Mouse (Mus musculus) liver, adult 2 months (tissue): ENCODE data around the gene Thbs4. TPM values are rescaled to one million over a fixed set of nuclear protein-coding genes. Genes with fewer than 3 reads are reported as not detected.
A peak's percentile ranks its signal among the peaks of the same experiment; 100 is the strongest.

Experiments used
- DNase-seq: peaks from one replicate; pipeline ENCODE4 v3.0.0-alpha.2; 2011; ENCODE audit warnings: low read depth, low spot score; ENCODE audit errors: extremely low read depth
- H3K27ac ChIP-seq: fragments of 200-500 bp; replicated peaks from 2 replicates; pipeline ENCODE4 v1.5.1; 2012; ENCODE audit warnings: low read depth, mild to moderate bottlenecking, control low read depth, inconsistent platforms, low read length; ENCODE audit not compliant: insufficient read depth
- H3K27me3 ChIP-seq: fragments of 200-500 bp; 2 replicates; pipeline ENCODE4 v1.6.1; 2012; ENCODE audit warnings: mild to moderate bottlenecking, moderate library complexity, low read length, inconsistent platforms; ENCODE audit not compliant: control insufficient read depth, insufficient read depth
- H3K36me3 ChIP-seq: fragments of 200-500 bp; 2 replicates; pipeline ENCODE4 v1.6.1; 2012; ENCODE audit warnings: low read length, inconsistent platforms; ENCODE audit not compliant: control insufficient read depth, insufficient read depth
- H3K4me1 ChIP-seq: fragments of 200-500 bp; 2 replicates; pipeline ENCODE4 v1.6.1; 2011; ENCODE audit warnings: low read length; ENCODE audit not compliant: control insufficient read depth, insufficient read depth
- H3K4me3 ChIP-seq: fragments of 200-500 bp; 2 replicates; pipeline ENCODE4 v1.5.1; 2011; ENCODE audit warnings: low read depth, mild to moderate bottlenecking, control low read depth, low read length, moderate library complexity; ENCODE audit not compliant: insufficient read depth
- H3K79me2 ChIP-seq: fragments of 200-500 bp; 2 replicates; pipeline ENCODE4 v1.6.1; 2012; ENCODE audit warnings: inconsistent platforms, mild to moderate bottlenecking, low read length, moderate library complexity; ENCODE audit not compliant: control insufficient read depth, insufficient read depth
- H3K9ac ChIP-seq: fragments of 200-500 bp; 2 replicates; pipeline ENCODE4 v1.6.1; 2012; ENCODE audit warnings: low read depth, mild to moderate bottlenecking, control low read depth, inconsistent platforms, low read length
- CTCF ChIP-seq: fragments of 200-500 bp; IDR thresholded peaks from 2 replicates; pipeline ENCODE4 v1.5.1; 2011; ENCODE audit warnings: low read depth, low read length, control low read depth
- POLR2A ChIP-seq: fragments of 200-500 bp; IDR thresholded peaks from 2 replicates; pipeline ENCODE4 v1.6.1; 2011; ENCODE audit warnings: low read length, control low read depth; ENCODE audit not compliant: insufficient read depth; ENCODE audit errors: extremely low read depth
- WGBS: fragments of 180-500 bp; shearing (Covaris S2); methylation state at CpG from one replicate; pipeline ENCODE4 v1.1.7; 2018; 5-methylcytosine and 5-hydroxymethylcytosine counted together
- polyA plus RNA-seq: library from polyadenylated mRNA; depleted of rRNA; stranded (reverse); fragments of >200 nt; gene quantifications from 2 replicates; pipeline ENCODE4 v1.2.3, GENCODE M21; 2012
- total RNA-seq: library from RNA; depleted of rRNA; stranded (reverse); fragments of >200 nt; gene quantifications from 2 replicates; pipeline ENCODE4 v1.2.3, GENCODE M21; 2014

The Thbs4 gene
- total and polyA plus RNA-seq, 2 experiments, result 0.04 to 0.09 TPM

DNA sequence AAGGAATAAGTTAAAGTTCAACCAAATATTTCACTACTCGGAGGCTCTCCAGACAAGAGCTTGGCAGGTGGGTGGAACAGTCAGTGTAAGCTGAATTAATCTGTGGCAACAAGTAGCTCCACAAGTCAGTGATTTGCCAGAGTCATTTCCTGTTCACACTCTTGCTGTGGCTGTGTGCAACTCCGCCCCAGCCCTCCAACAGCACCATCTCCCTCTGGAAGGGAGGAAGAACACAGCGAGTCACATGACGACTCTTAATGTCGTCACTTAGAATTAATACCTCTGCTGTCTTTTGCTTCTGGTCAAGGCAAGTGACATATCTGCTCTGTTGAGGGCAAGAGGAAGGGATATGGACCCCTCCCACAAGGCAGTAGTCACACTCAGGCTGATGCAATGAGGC, 72.2 kb downstream of the Thbs4 start:
- TF ChIP-seq CTCF (no peak), POLR2A (no peak)
- no peaks in the 10 kb centered on the region for H3K4me1 ChIP-seq
- WGBS, result 52% methylated on average over 5 of the region's 5 CpGs
- H3K27me3 ChIP-seq, result no peaks in the 10 kb centered on the region
- H3K79me2 ChIP-seq, result no peaks in the 10 kb centered on the region
- no peak overlapping the region for H3K9ac ChIP-seq
- no peak overlapping the region for H3K27ac ChIP-seq
- DNase-seq, result no peak
- no peak overlapping the region for H3K4me3 ChIP-seq
- no peaks in the 10 kb centered on the region for H3K36me3 ChIP-seq

DNA sequence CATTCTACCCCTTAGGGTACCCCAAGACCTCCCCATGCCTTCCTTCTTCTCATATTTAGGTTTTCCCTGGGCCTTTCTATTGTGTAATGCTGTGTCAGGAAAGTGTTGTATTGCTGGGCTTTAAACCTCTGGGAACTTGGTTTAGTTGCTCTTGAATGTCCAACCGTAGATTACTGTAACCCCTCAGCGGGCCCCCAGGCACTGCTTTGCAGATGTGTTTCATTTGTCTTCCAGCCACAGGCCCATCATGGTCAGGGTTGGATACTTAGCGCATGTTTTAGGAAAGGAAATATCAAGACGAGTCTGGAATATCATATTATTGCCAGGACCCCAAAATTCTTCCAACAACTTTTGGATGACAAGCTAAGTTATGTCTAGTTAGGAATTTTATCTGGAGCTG, 73.6 kb downstream of the Thbs4 start:
- Histone ChIP-seq H3K27ac (no peak overlapping the region), H3K27me3 (no peaks in the 10 kb centered on the region), H3K79me2 (no peaks in the 10 kb centered on the region), H3K4me1 (no peaks in the 10 kb centered on the region), H3K36me3 (no peaks in the 10 kb centered on the region), H3K4me3 (no peak overlapping the region), H3K9ac (no peak overlapping the region)
- WGBS, result 92% methylated on average over 4 of the region's 4 CpGs
- no peak for TF ChIP-seq CTCF
- TF ChIP-seq POLR2A, result no peak
- DNase-seq, result no peak

DNA sequence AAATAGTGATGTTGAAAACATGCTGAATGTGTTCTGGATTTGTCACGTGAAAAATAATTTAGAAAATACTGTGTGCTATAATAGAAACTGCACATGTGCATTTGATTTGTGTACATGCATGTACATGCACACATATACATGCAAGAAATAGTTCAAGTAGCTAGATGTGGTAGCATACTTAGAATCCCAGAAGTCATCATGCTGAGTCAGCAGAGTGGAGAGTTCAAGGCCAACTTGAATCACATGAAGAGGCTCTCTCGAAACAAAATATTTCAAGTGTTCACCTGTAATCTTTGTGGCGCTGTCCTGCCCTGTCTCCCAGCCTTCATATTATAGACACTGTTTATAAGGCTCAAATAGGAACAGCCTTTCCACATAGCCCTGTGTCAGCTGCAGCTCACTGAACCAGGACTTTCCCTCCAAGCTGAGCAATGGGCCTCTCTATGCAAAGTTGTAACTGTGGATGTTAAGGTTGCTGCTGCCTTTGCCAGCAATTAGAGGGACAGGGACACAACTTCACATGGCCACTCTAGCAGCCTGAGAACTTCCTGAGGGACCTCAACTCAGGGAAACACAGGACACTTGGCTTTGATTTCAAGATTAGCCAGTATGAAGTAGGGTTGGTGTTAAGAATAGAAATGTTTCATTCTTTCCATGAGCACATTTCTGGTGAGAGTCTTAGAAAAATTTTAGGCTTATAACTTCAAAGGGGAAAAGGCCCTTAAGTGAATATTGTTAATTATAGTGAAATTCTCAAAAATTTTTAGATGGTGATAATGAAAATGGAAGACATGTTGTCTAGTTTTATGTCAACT, 76.6 kb downstream of the Thbs4 start:
- no peaks in the 10 kb centered on the region for H3K36me3 ChIP-seq
- H3K4me3 ChIP-seq, result no peak overlapping the region
- no peak for DNase-seq
- no peak overlapping the region for H3K9ac ChIP-seq
- no peaks in the 10 kb centered on the region for H3K79me2 ChIP-seq
- WGBS, result 89% methylated on average over 3 of the region's 3 CpGs
- H3K27ac ChIP-seq, result no peak overlapping the region
- TF ChIP-seq CTCF (no peak), POLR2A (no peak)
- H3K4me1 ChIP-seq, result no peaks in the 10 kb centered on the region
- no peaks in the 10 kb centered on the region for H3K27me3 ChIP-seq

DNA sequence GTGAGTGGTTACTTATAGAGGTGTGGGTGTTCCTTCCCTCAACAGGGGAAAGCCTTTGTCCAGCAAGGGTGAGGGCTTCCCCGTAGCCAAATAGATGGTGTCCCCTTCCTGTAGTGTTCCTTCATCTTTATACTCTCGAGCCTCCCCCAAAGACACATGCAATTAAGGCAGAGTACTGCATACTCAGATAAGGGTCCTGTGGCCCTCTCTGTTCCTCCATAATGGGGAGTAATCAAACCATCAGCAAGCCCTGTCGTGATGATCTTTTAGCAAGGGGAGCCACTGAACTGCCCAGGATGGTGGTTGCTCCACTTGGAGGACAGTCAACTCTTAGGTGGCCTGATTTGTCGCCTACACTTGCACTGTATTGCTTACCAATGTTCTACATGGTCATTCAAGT, 82.0 kb downstream of the Thbs4 start:
- TF ChIP-seq CTCF, result no peak
- no peak for TF ChIP-seq POLR2A
- Histone ChIP-seq H3K79me2 (no peaks in the 10 kb centered on the region), H3K27ac (no peak overlapping the region), H3K9ac (no peak overlapping the region), H3K36me3 (0 out of 2 replicates have a peak, but pooled peaks cover 1% of the 10 kb centered on the region), H3K4me1 (peaks cover 3% of the 10 kb centered on the region; the same call in 1 of the 2 replicates), H3K27me3 (no peaks in the 10 kb centered on the region), H3K4me3 (no peak overlapping the region)
- WGBS, result 92% methylated on average over 4 of the region's 4 CpGs
- DNase-seq, result no peak

DNA sequence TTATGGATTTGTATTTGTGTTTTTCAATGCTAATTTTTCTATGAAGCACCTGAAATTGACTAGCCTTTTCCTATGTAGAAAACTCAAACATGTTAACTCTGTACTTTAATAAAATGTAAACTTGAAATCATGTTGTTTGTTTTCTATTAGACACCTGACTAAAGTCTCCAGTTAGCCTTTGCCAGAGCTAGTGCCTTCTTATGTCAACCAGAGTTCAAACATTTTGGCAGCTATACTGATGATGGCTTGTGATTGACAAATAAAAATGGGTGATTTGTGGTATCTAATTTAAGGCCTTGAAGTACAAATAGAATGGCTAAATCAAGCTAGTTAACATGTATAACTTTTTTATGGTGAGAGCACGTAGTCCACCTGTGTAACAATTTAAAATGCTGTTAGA, 82.8 kb downstream of the Thbs4 start:
- H3K79me2 ChIP-seq, result no peaks in the 10 kb centered on the region
- H3K27ac ChIP-seq, result no peak overlapping the region
- WGBS, result 57% methylated on average over 1 of the region's 1 CpGs
- TF ChIP-seq POLR2A (no peak), CTCF (no peak)
- DNase-seq, result peak; percentile 91
- 0 out of 2 replicates have a peak, but pooled peaks cover 1% of the 10 kb centered on the region for H3K36me3 ChIP-seq
- H3K4me1 ChIP-seq, result peaks cover 3% of the 10 kb centered on the region; the same call in 1 of the 2 replicates
- H3K4me3 ChIP-seq, result no peak overlapping the region
- H3K9ac ChIP-seq, result no peak overlapping the region
- H3K27me3 ChIP-seq, result no peaks in the 10 kb centered on the region

DNA sequence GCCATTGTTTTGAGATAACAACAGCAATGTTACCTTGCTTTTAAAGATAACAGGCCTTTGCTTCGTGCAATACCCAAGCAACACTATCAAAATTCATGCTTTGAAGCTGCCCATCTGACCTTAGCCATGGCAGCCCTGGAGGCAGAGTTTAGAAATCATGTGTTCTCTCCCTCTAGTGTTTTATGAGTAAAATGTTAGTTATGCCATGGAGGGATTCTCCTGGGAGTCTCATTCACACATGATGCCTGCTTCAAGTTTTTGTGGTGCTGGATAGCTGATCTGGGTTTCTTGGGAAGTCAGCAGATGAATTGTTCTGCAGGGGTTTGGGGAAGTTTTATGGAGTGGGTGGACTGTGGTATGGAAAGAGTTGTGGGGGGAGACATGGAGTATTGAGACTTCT, 84.3 kb downstream of the Thbs4 start:
- no peak overlapping the region for H3K27ac ChIP-seq
- no peak overlapping the region for H3K4me3 ChIP-seq
- no peak for DNase-seq
- H3K36me3 ChIP-seq, result 0 out of 2 replicates have a peak, but pooled peaks cover 1% of the 10 kb centered on the region
- H3K4me1 ChIP-seq, result peaks cover 8% of the 10 kb centered on the region
- H3K9ac ChIP-seq, result no peak overlapping the region
- WGBS, result 57% methylated on average over 1 of the region's 1 CpGs
- TF ChIP-seq CTCF (no peak), POLR2A (no peak)
- no peaks in the 10 kb centered on the region for H3K27me3 ChIP-seq
- no peaks in the 10 kb centered on the region for H3K79me2 ChIP-seq
